Mouse (Mus musculus): ENCODE measurements around the gene Brdt.

Brdt gene

DNA sequence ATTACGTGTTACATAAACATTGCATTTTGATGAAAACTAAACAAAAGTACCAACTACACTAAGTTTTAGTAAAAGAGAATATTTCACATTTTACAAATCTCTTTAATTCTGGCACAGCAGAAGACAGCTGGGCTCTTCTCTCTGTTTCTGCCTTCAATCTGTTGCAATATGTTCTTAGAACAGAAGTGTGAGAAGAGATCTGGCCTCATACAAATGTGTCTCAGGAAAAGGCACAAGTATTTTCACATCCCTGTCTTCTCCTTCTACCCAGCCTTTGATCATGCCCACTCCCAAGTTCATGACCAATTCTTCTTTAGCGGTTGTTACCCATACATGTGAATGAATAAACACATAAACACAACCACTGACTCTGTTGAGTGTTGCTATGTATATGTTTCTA, 84.1 kb downstream of the Brdt start:
- 46% methylated on average over 2 of the region's 2 CpGs for WGBS

DNA sequence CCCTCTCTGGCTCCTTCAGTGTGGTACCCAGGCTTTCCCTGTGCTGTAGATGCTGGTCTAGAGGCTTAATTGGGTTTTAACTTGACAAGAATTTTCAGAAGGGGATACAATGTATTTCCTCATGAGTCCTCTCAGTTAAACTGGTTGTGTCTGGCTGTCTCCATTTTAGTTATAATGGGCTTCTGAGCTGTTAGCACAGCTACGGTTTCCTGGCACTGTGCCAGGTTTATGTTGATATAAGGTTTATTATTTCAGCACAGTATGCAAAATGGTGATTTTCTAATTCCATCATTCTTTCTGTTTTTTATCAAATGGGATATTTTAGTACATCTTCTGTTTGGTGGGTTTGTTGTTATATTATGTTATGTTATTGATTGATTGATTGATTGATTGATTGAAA, 90.7 kb downstream of the Brdt start:
- 12% methylated on average over 1 of the region's 1 CpGs for WGBS

DNA sequence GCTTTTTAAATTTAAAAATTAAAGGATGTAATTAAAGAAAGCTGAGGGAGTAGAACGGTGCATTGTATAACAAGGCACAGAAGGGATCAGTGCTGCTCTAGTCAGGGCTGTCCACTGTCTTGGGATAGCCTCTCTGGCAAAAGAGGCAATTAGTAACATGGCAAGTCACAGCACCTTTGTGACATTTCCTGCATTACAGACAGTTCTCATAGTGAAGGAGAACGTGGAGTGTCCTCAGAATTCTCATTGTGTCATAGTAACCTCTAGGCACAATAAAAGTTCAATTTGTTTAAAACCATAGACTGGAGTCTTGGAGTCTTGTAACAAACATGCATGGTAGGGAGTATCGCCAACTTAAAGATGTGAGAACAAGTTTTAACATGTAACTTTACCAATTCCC, 100.3 kb downstream of the Brdt start, which contains the start of gene Lpcat2b:
Lpcat2b (plus strand) TSS at position 301 of the 400 bp plus-strand sequence.
- 71% methylated on average over 3 of the region's 3 CpGs for WGBS

DNA sequence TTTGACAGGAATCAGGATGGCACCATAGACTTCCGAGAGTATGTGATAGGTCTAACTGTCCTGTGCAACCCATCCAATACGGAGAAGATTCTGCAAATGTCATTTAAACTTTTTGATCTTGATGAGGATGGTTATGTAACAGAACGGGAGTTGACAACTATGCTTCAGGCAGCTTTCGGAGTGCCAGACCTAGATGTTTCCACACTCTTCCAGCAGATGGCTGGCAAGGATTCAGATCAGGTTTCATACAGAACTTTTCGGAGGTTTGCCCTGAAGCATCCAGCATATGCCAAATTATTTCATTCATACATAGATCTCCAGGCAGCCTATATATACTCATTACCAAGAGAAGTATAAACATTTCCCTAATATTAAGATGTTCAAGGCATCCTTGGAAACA, 103.0 kb downstream of the Brdt start:
- 51% methylated on average over 5 of the region's 5 CpGs for whole genome bisulfite sequencing

DNA sequence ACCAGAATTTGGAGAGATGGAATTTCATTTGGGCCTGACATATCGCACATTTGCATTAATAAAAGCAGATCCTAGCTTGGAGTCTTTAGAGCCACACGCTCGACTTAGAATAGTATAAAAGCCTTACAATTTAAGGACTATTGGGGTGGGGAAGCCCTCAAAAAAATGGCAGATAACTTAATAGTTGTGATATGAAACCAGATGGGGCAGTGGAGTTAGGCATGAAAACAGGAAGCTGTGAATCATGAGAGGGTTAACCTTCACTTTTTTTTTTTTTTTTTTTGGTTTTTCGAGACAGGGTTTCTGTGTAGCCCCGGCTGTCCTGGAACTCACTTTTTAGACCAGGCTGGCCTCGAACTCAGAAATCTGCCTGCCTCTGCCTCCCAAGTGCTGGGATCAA, 105.2 kb downstream of the Brdt start:
- 90% methylated on average over 6 of the region's 6 CpGs for WGBS
